Mouse (Mus musculus) stomach, postnatal 0 days (tissue): ENCODE data around the gene Mknk1. TPM values are rescaled to one million over a fixed set of nuclear protein-coding genes. Genes with fewer than 3 reads are reported as not detected.
A peak's percentile ranks its signal among the peaks of the same experiment; 100 is the strongest.

Experiments used
- ATAC-seq: fragments of 200-750 bp; cut with Nextera tagmentation; 2 replicates; pipeline ENCODE4 v1.8.0; 2017; ENCODE audit not compliant: low FRiP score, low TSS enrichment
- DNase-seq: peaks from one replicate; pipeline ENCODE4 v3.0.0-alpha.2; 2016; ENCODE audit warnings: low spot score
- H3K27ac ChIP-seq: fragments of 300-500 bp; sonication (generic); replicated peaks from 2 replicates; pipeline ENCODE4 v1.5.1; 2014; ENCODE audit warnings: mild to moderate bottlenecking, control low read depth
- H3K27me3 ChIP-seq: fragments of 300-500 bp; sonication (generic); 2 replicates; pipeline ENCODE4 v1.6.1; 2014; ENCODE audit warnings: low read length; ENCODE audit not compliant: control insufficient read depth, insufficient read depth
- H3K36me3 ChIP-seq: fragments of 300-500 bp; sonication (generic); 2 replicates; pipeline ENCODE4 v1.6.1; 2014; ENCODE audit warnings: low read length, mixed read lengths; ENCODE audit not compliant: control insufficient read depth, insufficient read depth
- H3K4me1 ChIP-seq: fragments of 300-500 bp; sonication (generic); replicated peaks from 2 replicates; pipeline ENCODE4 v1.6.1; 2014; ENCODE audit warnings: antibody characterized with exemption; ENCODE audit not compliant: control insufficient read depth, insufficient read depth
- H3K4me2 ChIP-seq: fragments of 300-500 bp; sonication (generic); replicated peaks from 2 replicates; pipeline ENCODE4 v1.6.1; 2014; ENCODE audit warnings: low read depth, mild to moderate bottlenecking, control low read depth, moderate library complexity
- H3K4me3 ChIP-seq: fragments of 300-500 bp; sonication (generic); 2 replicates; pipeline ENCODE4 v1.5.1; 2014; ENCODE audit warnings: low read depth, low read length, control low read depth
- H3K9ac ChIP-seq: fragments of 300-500 bp; sonication (generic); 2 replicates; pipeline ENCODE4 v1.6.1; 2014; ENCODE audit warnings: mild to moderate bottlenecking, low read length, control low read depth, mixed read lengths
- H3K9me3 ChIP-seq: fragments of 300-500 bp; sonication (generic); 2 replicates; pipeline ENCODE4 v1.6.1; 2016; ENCODE audit warnings: low read length; ENCODE audit not compliant: control insufficient read depth
- CTCF ChIP-seq: IDR thresholded peaks from 2 replicates; pipeline ENCODE4 v1.5.1; 2016; ENCODE audit warnings: antibody characterized with exemption, low read depth, mild to moderate bottlenecking, moderate library complexity
- EP300 ChIP-seq: optimal IDR thresholded peaks from 2 replicates; pipeline ENCODE3; 2016; ENCODE audit warnings: antibody characterized with exemption
- WGBS: fragments of 180-500 bp; shearing (Covaris S2); extraction: QIAGEN DNeasy Blood & Tissue Kit; methylation state at CpG from one replicate; pipeline ENCODE4 v1.1.7; 2014; 5-methylcytosine and 5-hydroxymethylcytosine counted together
- polyA plus RNA-seq: library from polyadenylated mRNA; unstranded; fragments of >200 nt; fragmentation: Nextera tagmentation; extraction: Ambion mirVana; gene quantifications from 2 replicates; pipeline ENCODE4 v1.2.1, GENCODE M21; 2015

Mknk1 gene
- polyA plus RNA-seq, 1 experiment from 2014 or later = 11.6 TPM

GRCm38 (mm10) chr4:115827066-115827465, 11.9 kb upstream of the Mknk1 start:
- WGBS = 66% methylated on average over 3 of the region's 3 CpGs
- Histone ChIP-seq H3K9me3 (no peaks in the 10 kb centered on the region), H3K27me3 (no peaks in the 10 kb centered on the region), H3K4me2 (no peak overlapping the region), H3K9ac (no peak overlapping the region; the same call in 1 of the 2 replicates), H3K4me3 (no peak overlapping the region), H3K4me1 (peaks cover 4% of the 10 kb centered on the region; the same call in 1 of the 2 replicates), H3K36me3 (peaks cover 10% of the 10 kb centered on the region; the same call in 1 of the 2 replicates), H3K27ac (no peak overlapping the region)
- TF ChIP-seq CTCF = no peak
- no peak for TF ChIP-seq EP300
- ATAC-seq = no peak
- no peak for DNase-seq

GRCm38 (mm10) chr4:115827535-115827887, 11.5 kb upstream of the Mknk1 start:
- Histone ChIP-seq H3K27me3 (no peaks in the 10 kb centered on the region), H3K9ac (peak overlapping the region; percentile 81), H3K4me2 (peak overlapping the region; percentile 62), H3K27ac (peak overlapping the region; percentile 89; the same call in 1 of the 2 replicates), H3K36me3 (peaks cover 11% of the 10 kb centered on the region; the same call in 1 of the 2 replicates), H3K4me3 (peak overlapping the region; percentile 92), H3K9me3 (no peaks in the 10 kb centered on the region), H3K4me1 (peaks cover 4% of the 10 kb centered on the region; the same call in 1 of the 2 replicates)
- DNase-seq (no peak), ATAC-seq (no peak)
- TF ChIP-seq CTCF (no peak), EP300 (no peak)
- 3% methylated on average over 4 of the region's 4 CpGs for WGBS

GRCm38 (mm10) chr4:115827888-115828571, 11.0 kb upstream of the Mknk1 start, which contains the start of gene Mob3c:
Mob3c (plus strand) TSS chr4:115828092.
- H3K4me3 ChIP-seq = peak within 1 kb of the TSS; percentile 92
- ATAC-seq = peak; percentile 94
- no peak for TF ChIP-seq CTCF
- no peak for TF ChIP-seq EP300
- no peaks in the 10 kb centered on the region for H3K27me3 ChIP-seq
- peak within 1 kb of the TSS; percentile 62 for H3K4me2 ChIP-seq
- under 1% methylated on average over 56 of the region's 57 CpGs for WGBS
- H3K36me3 ChIP-seq = peaks cover 11% of the 10 kb centered on the region; the same call in 1 of the 2 replicates
- peak within 1 kb of the TSS; percentile 89 for H3K27ac ChIP-seq
- DNase-seq = peak; percentile 85
- H3K4me1 ChIP-seq = peaks cover 4% of the 10 kb centered on the region; the same call in 1 of the 2 replicates
- no peaks in the 10 kb centered on the region for H3K9me3 ChIP-seq
- H3K9ac ChIP-seq = peak within 1 kb of the TSS; percentile 81

GRCm38 (mm10) chr4:115828572-115828902, 10.5 kb upstream of the Mknk1 start:
- ATAC-seq (0 out of 2 replicates have a peak, but pooled peaks have one; percentile 6), DNase-seq (no peak)
- peaks cover 12% of the 10 kb centered on the region for H3K36me3 ChIP-seq
- H3K4me3 ChIP-seq = peak overlapping the region; percentile 92
- peak overlapping the region; percentile 81 for H3K9ac ChIP-seq
- H3K27ac ChIP-seq = no peak overlapping the region; the same call in 1 of the 2 replicates
- no peaks in the 10 kb centered on the region for H3K9me3 ChIP-seq
- peak overlapping the region; percentile 62 for H3K4me2 ChIP-seq
- H3K27me3 ChIP-seq = no peaks in the 10 kb centered on the region
- WGBS = 8% methylated on average over 8 of the region's 8 CpGs
- TF ChIP-seq EP300 (no peak), CTCF (no peak)
- H3K4me1 ChIP-seq = peaks cover 4% of the 10 kb centered on the region; the same call in 1 of the 2 replicates

- no peaks in the 10 kb centered on the region for H3K27me3 ChIP-seq
- H3K9ac ChIP-seq = no peak overlapping the region
- TF ChIP-seq EP300 (no peak), CTCF (no peak)
- H3K4me2 ChIP-seq = no peak overlapping the region
- DNase-seq = no peak
- no peak overlapping the region for H3K27ac ChIP-seq
- 60% methylated on average over 5 of the region's 5 CpGs for WGBS
- H3K36me3 ChIP-seq = peaks cover 16% of the 10 kb centered on the region
- no peaks in the 10 kb centered on the region for H3K9me3 ChIP-seq
- no peak overlapping the region for H3K4me3 ChIP-seq
- H3K4me1 ChIP-seq = peaks cover 4% of the 10 kb centered on the region; the same call in 1 of the 2 replicates
- ATAC-seq = no peak
Measured at GRCm38 (mm10) chr4:115830491-115830890, 8.5 kb upstream of the Mknk1 start.

- Histone ChIP-seq H3K4me3 (no peak overlapping the region), H3K4me1 (peaks cover 4% of the 10 kb centered on the region; the same call in 1 of the 2 replicates), H3K36me3 (peaks cover 16% of the 10 kb centered on the region), H3K4me2 (no peak overlapping the region), H3K9ac (no peak overlapping the region), H3K27ac (no peak overlapping the region), H3K27me3 (no peaks in the 10 kb centered on the region), H3K9me3 (no peaks in the 10 kb centered on the region)
- ATAC-seq = no peak
- DNase-seq = no peak
- WGBS = 97% methylated on average over 22 of the region's 22 CpGs
- TF ChIP-seq CTCF (no peak), EP300 (no peak)
Measured at GRCm38 (mm10) chr4:115831221-115831620, 7.8 kb upstream of the Mknk1 start.
